24 mouse cellular contexts compared by ENCODE assay signal in the genomic region with DNA sequence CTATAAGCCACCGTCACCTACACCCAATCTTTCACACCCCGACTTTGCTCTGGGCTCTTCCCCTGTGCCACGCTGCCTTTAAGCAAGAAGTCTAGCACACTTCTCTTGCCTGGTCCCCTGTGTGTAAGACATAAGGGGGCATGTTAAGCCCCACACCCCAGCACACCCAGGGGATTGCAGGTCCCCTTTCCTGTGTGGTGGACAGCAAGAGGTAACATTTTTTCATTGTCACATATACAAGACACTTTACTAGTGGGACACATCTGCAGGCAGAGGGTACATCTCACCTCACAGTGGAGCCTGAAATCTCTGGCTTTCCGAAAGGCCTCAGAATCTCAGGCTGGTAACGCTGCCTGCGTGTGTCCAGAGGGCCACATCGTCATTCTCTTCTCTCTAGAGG.
"Had no signal": no experiment of that assay in that cellular context is flagged by ENCODE, and none has a peak within 500 bp of the region (broad histone marks: within the 10 kb centered on the region; RNA-seq: fewer than 3 reads in every experiment).

No protein-coding gene starts in this region.

- H3K9ac ChIP-seq: kidney, embryonic 15.5 days; limb, embryonic 13.5 days; liver, embryonic 12.5 days; liver, embryonic 15.5 days; lung, embryonic 15.5 days; midbrain, embryonic 12.5 days; midbrain, embryonic 15.5 days; stomach, embryonic 15.5 days had no signal

- H3K36me3 ChIP-seq: kidney, embryonic 15.5 days; limb, embryonic 10.5 days; limb, embryonic 13.5 days; liver, embryonic 12.5 days; liver, embryonic 15.5 days; lung, embryonic 15.5 days; midbrain, embryonic 12.5 days; midbrain, embryonic 15.5 days; stomach, embryonic 15.5 days had no signal

- H3K27me3 ChIP-seq: liver, embryonic 12.5 days; liver, embryonic 15.5 days; lung, embryonic 15.5 days; megakaryocyte, embryonic 14.5 days; midbrain, embryonic 15.5 days; stomach, embryonic 15.5 days had no signal

- H3K9me3 ChIP-seq: kidney, embryonic 15.5 days; limb, embryonic 10.5 days; limb, embryonic 13.5 days; liver, embryonic 12.5 days; liver, embryonic 15.5 days; lung, embryonic 15.5 days; midbrain, embryonic 12.5 days; midbrain, embryonic 15.5 days; stomach, embryonic 15.5 days had no signal

- ATAC-seq: liver, embryonic 12.5 days; midbrain, embryonic 15.5 days had no signal

- DNase-seq: kidney, adult 11 months; kidney, adult 8-10 months; kidney, postnatal 10 days; kidney, postnatal 36 days; layer of hippocampus, postnatal 36 days; liver; lung, adult 18-20 months; lung, postnatal 10 days; lung, postnatal 36 days; retina, postnatal 1 day; right cerebral cortex, postnatal 25 days; spleen, adult 18-20 months; thymus, postnatal 36 days had no signal

- H3K4me1 ChIP-seq: liver, embryonic 12.5 days; liver, embryonic 15.5 days; lung, embryonic 15.5 days; megakaryocyte, embryonic 14.5 days; stomach, embryonic 15.5 days had no signal

- H3K4me3 ChIP-seq: kidney, embryonic 15.5 days; left cerebral cortex, adult 2 months; limb, embryonic 10.5 days; limb, embryonic 13.5 days; liver, embryonic 12.5 days; liver, embryonic 15.5 days; lung, embryonic 15.5 days; megakaryocyte, embryonic 14.5 days; midbrain, embryonic 12.5 days; midbrain, embryonic 15.5 days; stomach, embryonic 15.5 days had no signal

- H3K4me2 ChIP-seq: kidney, embryonic 15.5 days; limb, embryonic 13.5 days; liver, embryonic 12.5 days; liver, embryonic 15.5 days; lung, embryonic 15.5 days; midbrain, embryonic 12.5 days; midbrain, embryonic 15.5 days; stomach, embryonic 15.5 days had no signal

- H3K27ac ChIP-seq: kidney, embryonic 15.5 days; left cerebral cortex, adult 2 months; limb, embryonic 10.5 days; limb, embryonic 13.5 days; liver, embryonic 12.5 days; liver, embryonic 15.5 days; lung, embryonic 15.5 days; midbrain, embryonic 12.5 days; midbrain, embryonic 15.5 days; stomach, embryonic 15.5 days had no signal
